Mouse (Mus musculus) adipocyte (in vitro differentiated cells): ENCODE measurements around the gene Adcy5.

Experiments used
- DNase-seq: peaks from one replicate; pipeline ENCODE4 v3.0.0-alpha.2; 2016; ENCODE audit warnings: low spot score

Adcy5 gene

GRCm38 (mm10) chr16:35154641-35155390 is at the start of gene Adcy5:
Gene Adcy5, plus strand, starts transcription at chr16:35154877.
- no peak for DNase-seq

GRCm38 (mm10) chr16:35107985-35108384 is 46.7 kb upstream of the Adcy5 start:
- DNase-seq = no peak

- DNase-seq = peak; percentile 59
These were observed 45.5 kb upstream of the Adcy5 start for GRCm38 (mm10) chr16:35109156-35109555.

- DNase-seq = peak; percentile 52
These were observed 44.9 kb upstream of the Adcy5 start for GRCm38 (mm10) chr16:35109656-35110291.

GRCm38 (mm10) chr16:35110410-35111142 is 44.1 kb upstream of the Adcy5 start:
- peak; percentile 93 for DNase-seq

- peak; percentile 66 for DNase-seq
These were observed 43.5 kb upstream of the Adcy5 start for GRCm38 (mm10) chr16:35111143-35111620.

GRCm38 (mm10) chr16:35113496-35113895 is 41.2 kb upstream of the Adcy5 start:
- no peak for DNase-seq

- peak; percentile 27 for DNase-seq
These were observed 38.2 kb upstream of the Adcy5 start for GRCm38 (mm10) chr16:35116328-35116956.

- peak; percentile 12 for DNase-seq
These were observed 37.2 kb upstream of the Adcy5 start for GRCm38 (mm10) chr16:35117436-35117835.

- DNase-seq = no peak
These were observed 34.1 kb upstream of the Adcy5 start for GRCm38 (mm10) chr16:35120603-35121002.

- no peak for DNase-seq
These were observed 27.4 kb upstream of the Adcy5 start for GRCm38 (mm10) chr16:35127270-35127669.

GRCm38 (mm10) chr16:35130172-35130571 is 24.5 kb upstream of the Adcy5 start:
- peak; percentile 20 for DNase-seq

- DNase-seq = no peak
These were observed 15.3 kb upstream of the Adcy5 start for GRCm38 (mm10) chr16:35139416-35139815.

- no peak for DNase-seq
These were observed 14.6 kb upstream of the Adcy5 start for GRCm38 (mm10) chr16:35139873-35140619.

- DNase-seq = no peak
These were observed 14.1 kb upstream of the Adcy5 start for GRCm38 (mm10) chr16:35140620-35140975.

- DNase-seq = no peak
These were observed 12.8 kb upstream of the Adcy5 start for GRCm38 (mm10) chr16:35141839-35142238.

GRCm38 (mm10) chr16:35146153-35146552 is 8.5 kb upstream of the Adcy5 start:
- no peak for DNase-seq

- no peak for DNase-seq
These were observed 1.4 kb upstream of the Adcy5 start for GRCm38 (mm10) chr16:35153146-35153755.

- no peak for DNase-seq
These were observed 434 bp upstream of the Adcy5 start for GRCm38 (mm10) chr16:35154245-35154640.

- DNase-seq = no peak
These were observed 971 bp downstream of the Adcy5 start for GRCm38 (mm10) chr16:35155391-35156305.
